Mouse (Mus musculus): Measurements from ENCODE around the gene Gm7358.
"Not testable (repeated sequence)": the region's sequence is repeated elsewhere in the genome, so short reads cannot be mapped to it uniquely, and the experiment has no call there.

The Gm7358 gene

DNA sequence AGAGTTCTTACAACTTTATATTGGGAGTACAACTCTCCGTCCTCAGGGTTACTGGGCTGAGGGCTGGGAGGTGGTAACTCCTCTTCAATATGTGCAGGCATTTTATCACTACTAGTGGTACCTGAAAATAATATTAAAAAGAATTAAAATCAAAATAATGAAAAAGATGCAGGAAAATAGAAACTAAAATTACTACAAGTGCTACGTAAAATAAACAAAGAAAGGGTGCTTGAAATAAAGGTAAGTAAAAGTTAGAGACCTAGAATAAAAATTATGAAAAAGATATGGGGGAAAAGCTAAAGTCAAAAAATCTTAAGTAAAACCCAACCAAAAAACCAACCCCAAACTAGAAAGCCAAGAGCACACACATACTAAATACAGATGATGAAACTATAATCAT, at the start of gene Gm7358:
Gm7358 (minus strand) TSS at position 101 of the 400 bp plus-strand sequence.
- not testable (repeated sequence) for DNase-seq (ENCODE audit: low spot score)

DNA sequence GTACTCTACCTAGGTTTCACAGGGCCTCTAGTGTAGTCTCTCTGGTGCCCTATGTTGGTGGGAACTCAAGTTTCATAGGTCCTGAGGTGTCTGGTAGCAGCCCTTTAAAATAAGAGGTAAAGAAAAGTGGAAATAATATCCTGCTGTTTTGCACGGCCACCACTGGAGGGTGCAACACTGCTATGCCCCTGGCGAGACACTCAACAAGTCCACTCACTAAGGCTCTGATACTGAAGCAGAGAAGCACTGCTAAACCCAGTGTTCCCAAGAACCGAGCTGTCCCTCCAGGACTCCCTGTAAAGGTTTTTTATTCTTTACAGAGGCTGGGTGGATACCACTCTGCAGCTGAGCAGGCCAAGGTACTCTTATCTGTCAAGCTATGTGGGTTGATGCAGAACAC, 43.7 kb upstream of the Gm7358 start:
- not testable (repeated sequence) for DNase-seq (ENCODE audit: low spot score)

- peak; percentile 12 for DNase-seq (ENCODE audit: low spot score)
Measured at GRCm38 (mm10) chr17:14101446-14101980, 42.2 kb upstream of the Gm7358 start.

GRCm38 (mm10) chr17:14099886-14100285, 40.6 kb upstream of the Gm7358 start:
- DNase-seq (ENCODE audit: low spot score): not testable (repeated sequence)

DNA sequence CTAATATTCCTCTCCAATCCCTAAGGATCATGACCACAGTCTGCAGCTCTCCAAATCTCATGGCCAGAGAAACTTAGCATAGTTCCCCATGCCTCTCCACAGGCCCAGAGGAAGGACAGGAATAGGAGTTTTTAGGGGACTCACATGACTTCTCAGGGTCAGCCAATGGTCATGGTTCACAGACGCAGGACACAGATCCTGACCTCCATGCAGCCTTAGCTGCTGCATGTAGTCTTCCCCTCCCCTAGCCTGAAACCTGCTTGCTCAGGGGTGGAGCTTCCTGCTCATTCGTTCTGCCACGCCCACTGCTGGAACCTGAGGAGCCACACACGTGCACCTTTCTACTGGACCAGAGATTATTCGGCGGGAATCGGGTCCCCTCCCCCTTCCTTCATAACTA, 34.8 kb upstream of the Gm7358 start:
- not testable (repeated sequence) for DNase-seq (ENCODE audit: low spot score)

- DNase-seq (ENCODE audit: low spot score): not testable (repeated sequence)
Measured at GRCm38 (mm10) chr17:14086629-14087028, 27.3 kb upstream of the Gm7358 start.

- DNase-seq (ENCODE audit: low spot score): not testable (repeated sequence)
Measured at GRCm38 (mm10) chr17:14041880-14042279, 17.5 kb downstream of the Gm7358 start.

DNA sequence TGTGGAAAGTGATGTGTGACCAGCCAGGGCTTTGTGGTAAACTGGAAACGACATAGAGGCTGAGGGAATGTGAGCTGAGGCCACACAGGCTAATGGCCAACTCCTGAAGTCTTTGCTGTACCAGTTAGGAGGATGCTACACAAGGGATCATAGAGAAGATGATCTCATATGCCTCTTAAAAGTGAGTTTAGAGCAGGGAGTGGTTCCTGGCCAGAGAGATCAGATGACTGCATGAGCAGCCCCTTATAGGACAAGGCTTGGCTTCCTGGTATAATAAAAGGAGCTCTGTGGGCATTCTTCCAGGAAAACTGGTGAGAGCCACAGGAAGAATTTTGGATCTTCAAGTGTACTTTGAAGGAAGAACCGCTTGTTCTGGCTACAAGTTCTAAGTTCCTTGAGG, 22.3 kb downstream of the Gm7358 start:
- DNase-seq (ENCODE audit: low spot score): not testable (repeated sequence)

- DNase-seq (ENCODE audit: low spot score): not testable (repeated sequence)
Measured at GRCm38 (mm10) chr17:14036113-14036512, 23.2 kb downstream of the Gm7358 start.

Measured in left cerebral cortex, adult 11 months (tissue).